Mouse (Mus musculus): ENCODE data around the gene Ric8a. TPM values are rescaled to one million over a fixed set of nuclear protein-coding genes. Genes with fewer than 3 reads are reported as not detected.

Ric8a gene
- total RNA-seq (2023) = 101 TPM

GRCm38 (mm10) chr7:140856785-140857549, at the start of gene Ric8a:
Gene Ric8a (plus strand): TSS chr7:140856957.

GRCm38 (mm10) chr7:140821653-140822329, 35.0 kb upstream of the Ric8a start, which contains the start of gene Zfp941:
Gene Zfp941 (minus strand): TSS chr7:140822178.

DNA sequence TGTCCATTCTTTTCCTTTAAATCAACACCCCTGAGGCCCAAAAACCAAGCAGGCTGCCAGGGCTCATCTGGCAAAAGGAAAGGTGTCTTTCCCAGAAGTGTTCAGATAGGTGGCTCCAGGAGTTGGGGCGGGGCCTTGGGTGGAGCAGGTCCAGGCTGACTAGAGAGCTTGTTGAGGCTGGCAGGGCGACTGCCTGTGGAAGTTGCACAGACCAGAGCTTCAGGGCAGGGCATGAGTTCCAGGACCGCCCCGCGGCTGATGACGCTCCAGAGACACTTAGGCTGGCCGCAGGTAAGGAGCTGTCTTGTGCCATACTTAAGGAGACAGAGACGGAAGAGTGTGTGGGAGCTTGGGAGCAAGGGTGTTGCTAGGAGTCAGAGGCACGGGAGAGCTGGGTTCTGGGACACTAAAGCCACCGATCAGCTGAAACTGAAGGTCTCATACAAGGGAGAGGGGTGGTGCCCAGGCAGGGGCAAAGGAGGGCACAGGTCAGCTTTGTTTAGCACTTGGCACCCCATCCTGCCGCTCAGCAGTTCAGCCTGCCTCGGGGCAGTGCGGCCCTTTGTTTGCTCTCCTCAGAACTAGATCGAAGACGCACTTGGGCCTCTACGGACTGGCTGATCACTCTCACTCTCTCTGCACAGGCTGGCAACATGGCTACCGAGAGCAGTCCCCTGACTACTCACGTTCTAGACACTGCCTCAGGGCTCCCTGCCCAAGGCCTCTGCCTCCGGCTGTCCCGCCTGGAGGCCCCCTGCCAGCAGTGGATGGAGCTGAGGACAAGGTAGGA, 21.6 kb upstream of the Ric8a start, which contains the start of gene Urah:
TSS of gene Urah (plus strand) at position 51 of the 790 bp plus-strand sequence.

GRCm38 (mm10) chr7:140844905-140845665, 11.7 kb upstream of the Ric8a start, which contains the start of gene Scgb1c1:
Gene Scgb1c1 (plus strand): TSS chr7:140845547.

GRCm38 (mm10) chr7:140847755-140848580, 8.8 kb upstream of the Ric8a start, which contains the start of gene Odf3:
Gene Odf3 (plus strand): TSS chr7:140847805.

DNA sequence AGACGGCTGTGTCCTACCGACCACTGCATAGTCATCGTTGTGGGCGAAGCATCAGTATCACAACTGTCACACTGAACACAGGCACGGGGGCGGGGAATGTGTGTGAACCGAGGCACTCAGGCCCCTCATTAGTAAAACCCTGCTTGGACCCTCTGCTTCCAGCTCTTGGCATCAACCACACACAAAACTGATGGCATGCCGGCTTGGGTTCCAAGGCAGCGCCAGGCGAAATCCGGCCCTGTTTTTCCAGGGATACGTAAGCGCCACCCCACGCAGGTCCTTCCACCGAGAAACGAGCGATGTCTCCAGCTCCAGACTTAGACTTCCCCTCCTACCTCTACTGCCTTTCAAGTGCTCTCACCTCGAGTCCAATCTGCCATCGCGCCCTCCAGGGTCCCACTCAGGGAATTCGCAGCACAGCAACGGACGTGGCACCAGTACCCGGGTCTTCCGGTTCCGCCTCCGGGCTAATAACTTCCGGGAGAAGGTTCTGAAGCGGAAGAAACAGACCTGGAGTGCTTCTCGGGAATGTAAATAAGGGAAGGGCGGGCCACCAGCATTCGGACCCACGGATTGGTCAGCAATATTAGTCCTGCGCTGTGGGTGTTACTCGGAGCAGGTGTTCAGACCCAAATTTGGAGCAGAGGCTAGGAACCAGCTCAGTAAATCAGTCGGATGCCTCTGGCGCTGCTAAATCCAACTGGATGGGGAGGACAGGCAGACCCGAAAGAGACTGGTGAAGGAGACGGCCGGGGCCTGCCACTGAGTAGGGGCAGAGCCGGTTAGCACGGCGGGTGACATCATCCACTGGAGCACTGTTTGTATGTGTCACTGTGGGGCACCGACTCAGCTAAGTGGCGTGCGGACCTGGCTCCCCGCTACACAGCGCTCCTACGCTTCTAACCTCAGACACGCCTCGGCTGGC, 635 bp upstream of the Ric8a start, which contains the start of gene Gm45785:
TSS of gene Gm45785 (minus strand) at position 472 of the 925 bp plus-strand sequence.

DNA sequence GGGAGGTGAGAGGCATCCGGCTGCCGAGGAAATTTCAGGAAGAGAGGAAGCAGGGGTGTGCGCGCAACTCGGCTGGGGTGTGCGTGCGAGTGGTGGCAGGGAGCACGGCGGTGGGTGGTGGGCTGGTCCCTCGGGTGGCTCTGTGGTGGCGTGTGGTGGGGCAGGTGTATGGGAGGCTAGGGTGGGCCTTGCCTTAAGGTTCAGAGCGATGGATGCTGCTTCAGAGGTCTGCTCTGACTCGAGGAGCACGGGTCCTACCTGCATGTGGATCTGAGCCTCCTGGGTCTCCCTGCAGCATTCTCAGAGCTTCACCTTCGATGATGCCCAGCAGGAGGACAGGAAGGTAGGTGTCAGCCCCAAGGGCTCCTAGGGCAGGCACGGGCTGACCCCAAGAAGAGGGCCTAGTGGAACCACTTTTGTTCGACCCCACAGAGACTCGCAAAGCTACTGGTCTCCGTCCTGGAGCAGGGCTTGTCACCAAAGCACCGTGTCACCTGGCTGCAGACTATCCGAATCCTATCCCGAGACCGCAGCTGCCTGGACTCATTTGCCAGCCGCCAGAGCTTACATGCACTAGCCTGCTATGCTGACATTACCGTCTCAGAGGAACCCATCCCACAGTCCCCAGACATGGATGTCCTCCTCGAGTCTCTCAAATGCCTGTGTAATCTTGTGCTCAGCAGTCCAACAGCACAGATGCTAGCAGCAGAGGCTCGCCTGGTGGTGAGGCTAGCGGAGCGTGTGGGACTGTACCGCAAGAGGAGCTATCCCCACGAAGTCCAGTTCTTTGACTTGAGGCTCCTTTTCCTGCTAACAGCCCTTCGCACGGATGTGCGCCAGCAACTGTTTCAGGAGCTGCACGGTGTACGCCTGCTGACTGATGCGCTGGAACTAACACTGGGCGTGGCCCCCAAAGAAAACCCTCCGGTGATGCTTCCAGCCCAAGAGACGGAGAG, 1.1 kb downstream of the Ric8a start, which contains the start of gene Bet1l:
TSS of gene Bet1l (minus strand) at position 28 of the 956 bp plus-strand sequence.

GRCm38 (mm10) chr7:140881696-140882468, 25.1 kb downstream of the Ric8a start, which contains the start of the genes Psmd13 and Sirt3:
Gene Psmd13 (plus strand): TSS chr7:140881968.
Gene Sirt3 (minus strand): TSS chr7:140882309.

GRCm38 (mm10) chr7:140900220-140900619, 43.5 kb downstream of the Ric8a start, which contains the start of gene Cox8b:
Gene Cox8b (minus strand): TSS chr7:140900446.

Other genes with a start within 250 kb of the Ric8a start
- not detected for gene Olfr61, start 228.0 kb upstream of the Ric8a start, total RNA-seq (2023)
- gene Olfr53, start 210.5 kb upstream of the Ric8a start, total RNA-seq (2023) = not detected
- gene Olfr539, start 197.0 kb upstream of the Ric8a start, total RNA-seq (2023) = not detected
- not detected for gene Olfr45, start 175.0 kb upstream of the Ric8a start, total RNA-seq (2023)
- gene Olfr541, start 159.7 kb upstream of the Ric8a start, total RNA-seq (2023) = not detected
- not detected for gene Cyp2e1, start 93.2 kb upstream of the Ric8a start, total RNA-seq (2023)
- not detected for gene Syce1, start 69.1 kb upstream of the Ric8a start, total RNA-seq (2023)
- not detected for gene Zfp941, start 34.8 kb upstream of the Ric8a start, total RNA-seq (2023)
- gene Urah, start 21.9 kb upstream of the Ric8a start, total RNA-seq (2023) = not detected
- gene Scgb1c1, start 11.4 kb upstream of the Ric8a start, total RNA-seq (2023) = not detected
- gene Odf3, start 9.2 kb upstream of the Ric8a start, total RNA-seq (2023) = not detected
- not detected for gene Gm45785, start 626 bp upstream of the Ric8a start, total RNA-seq (2023)
- gene Bet1l, start 620 bp downstream of the Ric8a start, total RNA-seq (2023) = 32.4 TPM
- 67.4 TPM for gene Psmd13, start 25.0 kb downstream of the Ric8a start, total RNA-seq (2023)
- gene Sirt3, start 25.4 kb downstream of the Ric8a start, total RNA-seq (2023) = 6.3 TPM
- gene Cox8b, start 43.5 kb downstream of the Ric8a start, total RNA-seq (2023) = not detected
- gene Nlrp6, start 63.9 kb downstream of the Ric8a start, total RNA-seq (2023) = not detected
- gene Pgghg, start 84.4 kb downstream of the Ric8a start, total RNA-seq (2023) = 12.4 TPM
- not detected for gene Ifitm5, start 93.3 kb downstream of the Ric8a start, total RNA-seq (2023)
- gene Gm45717, start 99.0 kb downstream of the Ric8a start, total RNA-seq (2023) = not detected
- gene Ifitm2, start 99.0 kb downstream of the Ric8a start, total RNA-seq (2023) = 12.7 TPM
- not detected for gene Ifitm1, start 110.3 kb downstream of the Ric8a start, total RNA-seq (2023)
- gene Ifitm3, start 153.8 kb downstream of the Ric8a start, total RNA-seq (2023) = 6.7 TPM
- 1.6 TPM for gene Ifitm6, start 161.0 kb downstream of the Ric8a start, total RNA-seq (2023)
- gene Gm17387, start 172.2 kb downstream of the Ric8a start, total RNA-seq (2023) = not detected
- gene B4galnt4, start 204.1 kb downstream of the Ric8a start, total RNA-seq (2023) = 1.4 TPM
- gene Pkp3, start 221.3 kb downstream of the Ric8a start, total RNA-seq (2023) = 35.3 TPM
- gene Sigirr, start 243.6 kb downstream of the Ric8a start, total RNA-seq (2023) = 56.4 TPM

All from CD4-positive naive resting alpha-beta T cell, adult 76 days (primary cell).